Mouse (Mus musculus): ENCODE measurements around the gene Olfr263.

- TF ChIP-seq CTCF (IDR thresholded peaks at IDR 0.05; ENCODE audit: extremely low read depth, insufficient read length, insufficient replicate concordance, low read depth, low read length) (no peak), POLR2A (IDR thresholded peaks at IDR 0.05; ENCODE audit: low read depth, low read length) (no peak)
Observed at GRCm38 (mm10) chr13:21109759-21110158, 19.7 kb upstream of the Olfr263 start.

All from small intestine, adult 2 months (tissue).